Mouse (Mus musculus): ENCODE measurements around the gene Fbxo22. TPM values are rescaled to one million over a fixed set of nuclear protein-coding genes. Genes with fewer than 3 reads are reported as not detected.

The Fbxo22 gene
- 71.5 and 73.6 TPM in 2 replicates for polyA plus RNA-seq (2016; fragmentation: Nextera tagmentation; extraction: Ambion mirVana)

GRCm38 (mm10) chr9:55208790-55209481 is at the start of gene Fbxo22:
Gene Fbxo22 (plus strand): TSS chr9:55208925.
- WGBS = under 1% methylated on average over 65 of the region's 65 CpGs
- Histone ChIP-seq H3K27me3 (no peaks in the 10 kb centered on the region), H3K9me3 (no peaks in the 10 kb centered on the region), H3K4me2 (peak within 1 kb of the TSS; percentile 78), H3K4me3 (replicated peaks) (peak within 1 kb of the TSS; percentile 82), H3K9ac (replicated peaks) (peak within 1 kb of the TSS; percentile 90), H3K27ac (peak within 1 kb of the TSS; percentile 93), H3K4me1 (replicated peaks) (peaks cover 18% of the 10 kb centered on the region), H3K36me3 (peaks cover 36% of the 10 kb centered on the region)
- peak; percentile 96 for ATAC-seq (ENCODE audit: insufficient number of reproducible peaks, insufficient read depth, low FRiP score, low TSS enrichment, low read depth)

DNA sequence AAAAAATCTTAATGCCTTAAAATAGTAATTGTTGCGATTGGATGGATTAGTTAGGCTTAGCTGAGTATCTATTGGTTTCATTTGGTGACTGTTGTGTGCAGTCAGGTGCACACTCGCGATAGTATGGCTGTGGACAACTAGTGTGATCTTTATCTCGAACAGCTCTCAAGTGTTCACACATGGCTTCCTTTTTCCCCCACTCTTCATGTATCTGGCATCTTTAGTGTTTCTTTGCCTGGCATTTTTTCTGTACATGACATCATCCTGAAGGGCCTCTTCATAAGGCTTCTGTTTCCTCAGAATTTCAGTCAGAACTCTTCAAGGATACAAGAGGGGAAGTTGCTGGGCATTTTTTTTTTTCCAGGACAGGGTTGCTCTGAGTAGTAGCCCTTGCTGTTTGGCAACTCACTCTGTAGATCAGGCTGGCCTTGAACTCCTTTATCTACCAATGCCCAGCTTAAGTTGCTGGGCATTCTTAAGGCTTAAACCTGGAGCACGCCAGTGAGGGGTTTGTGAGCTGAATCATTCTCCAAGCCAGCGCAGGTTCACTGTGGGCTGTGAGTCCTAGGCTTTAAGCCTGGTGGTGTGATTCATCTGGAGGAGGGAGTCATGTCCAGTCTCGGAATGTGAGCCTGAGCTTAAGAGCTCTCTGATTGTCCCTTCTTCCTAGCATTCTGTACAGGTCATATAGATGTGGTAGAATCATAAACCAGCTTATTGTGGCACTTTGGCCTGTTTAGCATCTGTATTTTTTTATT is 37.9 kb upstream of the Fbxo22 start:
- H3K9ac ChIP-seq (replicated peaks) = no peak overlapping the region
- no peak overlapping the region for H3K4me3 ChIP-seq (replicated peaks)
- 91% methylated on average over 7 of the region's 7 CpGs for WGBS
- ATAC-seq (ENCODE audit: insufficient number of reproducible peaks, insufficient read depth, low FRiP score, low TSS enrichment, low read depth) = no peak
- no peak overlapping the region for H3K27ac ChIP-seq
- no peaks in the 10 kb centered on the region for H3K27me3 ChIP-seq
- H3K36me3 ChIP-seq = peaks cover 22% of the 10 kb centered on the region
- H3K4me1 ChIP-seq (replicated peaks) = no peaks in the 10 kb centered on the region
- H3K4me2 ChIP-seq = no peak overlapping the region
- no peaks in the 10 kb centered on the region for H3K9me3 ChIP-seq

DNA sequence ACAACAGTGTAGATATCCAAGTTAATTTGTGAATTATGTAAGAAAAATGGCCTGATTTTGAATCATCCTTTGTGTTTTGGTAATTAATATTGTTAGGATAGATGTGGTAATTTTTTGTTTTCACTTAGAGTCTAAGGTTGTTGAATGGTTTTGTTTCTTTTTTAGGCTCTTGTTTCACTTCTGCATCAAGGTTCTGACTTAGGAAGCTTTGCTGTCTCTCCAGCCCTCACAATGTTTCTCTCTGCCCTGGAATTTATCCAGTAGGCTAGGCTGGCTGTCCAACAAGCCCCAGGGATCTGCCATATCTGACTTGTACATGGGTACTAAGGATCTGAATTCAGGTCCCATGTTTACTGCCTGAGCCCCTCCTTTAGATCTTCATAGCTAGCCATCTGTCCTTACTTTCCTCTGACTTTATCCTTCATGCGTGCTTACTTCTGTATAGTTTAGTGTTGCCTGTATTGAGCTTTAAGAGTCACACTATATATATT is 36.5 kb upstream of the Fbxo22 start:
- Histone ChIP-seq H3K4me2 (no peak overlapping the region), H3K27me3 (no peaks in the 10 kb centered on the region), H3K4me3 (replicated peaks) (no peak overlapping the region), H3K27ac (no peak overlapping the region), H3K4me1 (replicated peaks) (no peaks in the 10 kb centered on the region), H3K9ac (replicated peaks) (no peak overlapping the region), H3K9me3 (no peaks in the 10 kb centered on the region), H3K36me3 (peaks cover 18% of the 10 kb centered on the region)
- 94% methylated on average over 1 of the region's 1 CpGs for WGBS
- no peak for ATAC-seq (ENCODE audit: insufficient number of reproducible peaks, insufficient read depth, low FRiP score, low TSS enrichment, low read depth)

- H3K27me3 ChIP-seq = no peaks in the 10 kb centered on the region
- 90% methylated on average over 2 of the region's 2 CpGs for WGBS
Measured at GRCm38 (mm10) chr9:55174235-55174634, 34.5 kb upstream of the Fbxo22 start.

DNA sequence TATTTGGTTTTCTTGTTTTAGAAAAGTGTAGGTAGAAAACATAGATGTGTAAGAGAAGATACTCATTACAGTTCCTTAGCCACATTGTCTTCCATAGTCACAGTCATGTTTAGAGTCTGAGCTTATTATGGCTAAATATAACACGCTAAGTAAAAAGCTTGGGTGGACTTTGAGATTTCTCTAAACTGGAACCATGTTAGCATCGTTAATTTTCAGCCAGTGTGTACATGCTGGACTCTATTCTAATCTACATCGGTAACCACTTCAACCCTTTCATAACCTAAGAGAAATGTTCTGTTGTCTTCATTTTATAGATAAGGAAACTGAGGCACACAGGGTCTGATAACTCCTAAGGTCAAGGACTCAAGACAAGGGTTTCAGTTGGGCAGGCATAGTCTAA is 12.8 kb upstream of the Fbxo22 start:
- Histone ChIP-seq H3K4me3 (replicated peaks) (no peak overlapping the region), H3K9ac (replicated peaks) (no peak overlapping the region), H3K27me3 (no peaks in the 10 kb centered on the region), H3K36me3 (peaks cover 28% of the 10 kb centered on the region), H3K27ac (no peak overlapping the region), H3K4me1 (replicated peaks) (no peaks in the 10 kb centered on the region), H3K4me2 (no peak overlapping the region), H3K9me3 (no peaks in the 10 kb centered on the region)
- 94% methylated on average over 3 of the region's 3 CpGs for WGBS
- ATAC-seq (ENCODE audit: insufficient number of reproducible peaks, insufficient read depth, low FRiP score, low TSS enrichment, low read depth) = no peak

More at GRCm38 (mm10) chr9:55174235-55174634, 34.5 kb upstream of the Fbxo22 start:
- Histone ChIP-seq H3K4me2 (no peak overlapping the region), H3K4me3 (replicated peaks) (no peak overlapping the region), H3K4me1 (replicated peaks) (no peaks in the 10 kb centered on the region), H3K36me3 (peaks cover 20% of the 10 kb centered on the region), H3K9ac (replicated peaks) (no peak overlapping the region), H3K27ac (no peak overlapping the region), H3K9me3 (no peaks in the 10 kb centered on the region)
- ATAC-seq (ENCODE audit: insufficient number of reproducible peaks, insufficient read depth, low FRiP score, low TSS enrichment, low read depth) = no peak

DNA sequence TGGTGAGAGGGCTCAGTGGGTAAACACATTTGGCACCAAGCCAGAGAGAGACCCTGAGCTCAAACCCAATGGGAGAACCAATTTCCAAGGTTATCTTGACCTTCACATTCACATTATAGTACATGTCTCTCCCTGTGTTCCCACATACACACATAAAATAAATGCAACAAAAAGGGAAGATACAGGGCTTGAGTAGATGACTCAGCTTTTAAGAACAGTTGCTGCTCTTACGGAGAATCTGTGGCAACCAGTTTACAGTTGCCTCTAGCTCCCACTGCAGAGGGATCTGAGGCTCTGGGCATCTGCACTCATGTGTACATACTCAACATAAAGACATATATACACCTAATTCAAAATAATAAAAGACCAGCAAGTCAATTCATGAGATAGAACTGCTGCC is 10.5 kb upstream of the Fbxo22 start:
- ATAC-seq (ENCODE audit: insufficient number of reproducible peaks, insufficient read depth, low FRiP score, low TSS enrichment, low read depth) = no peak
- H3K36me3 ChIP-seq = peaks cover 18% of the 10 kb centered on the region; the same call in 1 of the 2 replicates

DNA sequence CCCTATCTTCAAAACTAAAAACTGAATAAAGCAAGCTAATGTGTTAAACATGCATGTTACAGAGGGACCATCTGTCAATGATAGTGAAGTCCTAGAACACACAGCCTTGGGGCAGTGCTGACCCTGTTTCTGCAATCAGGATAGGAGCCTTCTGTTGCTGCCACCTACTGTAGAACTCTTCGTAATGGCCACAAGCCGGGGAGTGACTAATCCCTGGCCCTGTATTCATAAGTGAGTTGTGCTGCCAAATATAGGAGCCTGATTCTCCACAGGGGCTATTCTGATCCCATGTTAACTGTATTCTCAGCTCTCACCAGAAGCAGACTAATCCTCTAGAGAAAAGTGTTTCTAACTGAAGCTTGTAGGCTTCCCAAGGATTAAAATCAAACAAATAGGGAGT is 9.4 kb upstream of the Fbxo22 start:
- Histone ChIP-seq H3K27ac (no peak overlapping the region), H3K9me3 (no peaks in the 10 kb centered on the region), H3K4me3 (replicated peaks) (no peak overlapping the region), H3K4me2 (no peak overlapping the region), H3K4me1 (replicated peaks) (no peaks in the 10 kb centered on the region), H3K9ac (replicated peaks) (no peak overlapping the region), H3K27me3 (no peaks in the 10 kb centered on the region), H3K36me3 (peaks cover 23% of the 10 kb centered on the region; the same call in 1 of the 2 replicates)
- ATAC-seq (ENCODE audit: insufficient number of reproducible peaks, insufficient read depth, low FRiP score, low TSS enrichment, low read depth) = no peak
- WGBS = 75% methylated on average over 2 of the region's 2 CpGs

More for the DNA sequence above, 10.5 kb upstream of the Fbxo22 start:
- no peak overlapping the region for H3K4me3 ChIP-seq (replicated peaks)
- 94% methylated on average over 1 of the region's 1 CpGs for WGBS
- no peaks in the 10 kb centered on the region for H3K9me3 ChIP-seq
- H3K27me3 ChIP-seq = no peaks in the 10 kb centered on the region
- H3K27ac ChIP-seq = no peak overlapping the region
- H3K4me2 ChIP-seq = no peak overlapping the region
- H3K4me1 ChIP-seq (replicated peaks) = no peaks in the 10 kb centered on the region
- H3K9ac ChIP-seq (replicated peaks) = no peak overlapping the region

GRCm38 (mm10) chr9:55208458-55208789 is 301 bp upstream of the Fbxo22 start:
- Histone ChIP-seq H3K27me3 (no peaks in the 10 kb centered on the region), H3K4me2 (peak overlapping the region; percentile 78), H3K36me3 (peaks cover 33% of the 10 kb centered on the region), H3K4me1 (replicated peaks) (peaks cover 18% of the 10 kb centered on the region), H3K4me3 (replicated peaks) (peak overlapping the region; percentile 82), H3K27ac (peak overlapping the region; percentile 93), H3K9me3 (no peaks in the 10 kb centered on the region), H3K9ac (replicated peaks) (peak overlapping the region; percentile 90)
- 0 out of 2 replicates have a peak, but pooled peaks have one; percentile 28 for ATAC-seq (ENCODE audit: insufficient number of reproducible peaks, insufficient read depth, low FRiP score, low TSS enrichment, low read depth)
- 1% methylated on average over 2 of the region's 2 CpGs for WGBS

DNA sequence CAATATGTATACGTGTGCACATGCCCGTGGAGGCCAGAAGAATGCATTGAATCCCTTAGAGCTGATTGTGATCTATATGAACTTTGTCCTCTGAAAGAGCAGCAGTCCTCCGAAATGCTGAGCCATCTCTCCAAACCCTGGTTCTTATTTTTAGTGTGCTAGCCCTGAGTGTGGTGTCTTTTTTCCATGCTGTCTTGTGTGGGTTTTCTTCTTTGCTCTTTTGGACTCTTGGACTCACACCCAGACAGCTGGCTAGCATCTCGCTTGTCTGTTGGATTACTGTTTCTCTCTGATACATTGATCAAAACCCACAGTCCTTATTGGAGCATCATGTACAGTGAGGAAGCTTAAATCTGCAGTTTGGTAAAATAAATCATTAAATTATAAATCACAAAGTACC is 2.9 kb downstream of the Fbxo22 start:
- ATAC-seq (ENCODE audit: insufficient number of reproducible peaks, insufficient read depth, low FRiP score, low TSS enrichment, low read depth) = no peak
- H3K4me3 ChIP-seq (replicated peaks) = no peak overlapping the region
- no peaks in the 10 kb centered on the region for H3K9me3 ChIP-seq
- peaks cover 18% of the 10 kb centered on the region for H3K4me1 ChIP-seq (replicated peaks)
- no peak overlapping the region for H3K4me2 ChIP-seq
- H3K9ac ChIP-seq (replicated peaks) = no peak overlapping the region
- H3K36me3 ChIP-seq = peaks cover 53% of the 10 kb centered on the region
- H3K27ac ChIP-seq = no peak overlapping the region
- WGBS = 88% methylated on average over 4 of the region's 4 CpGs
- H3K27me3 ChIP-seq = no peaks in the 10 kb centered on the region

GRCm38 (mm10) chr9:55213396-55213795 is 4.7 kb downstream of the Fbxo22 start:
- no peak overlapping the region for H3K27ac ChIP-seq
- no peak overlapping the region for H3K4me3 ChIP-seq (replicated peaks)
- no peaks in the 10 kb centered on the region for H3K27me3 ChIP-seq
- peaks cover 12% of the 10 kb centered on the region for H3K4me1 ChIP-seq (replicated peaks)
- no peak overlapping the region for H3K4me2 ChIP-seq
- peaks cover 66% of the 10 kb centered on the region for H3K36me3 ChIP-seq
- no peak overlapping the region for H3K9ac ChIP-seq (replicated peaks)
- WGBS = 94% methylated on average over 1 of the region's 1 CpGs
- no peaks in the 10 kb centered on the region for H3K9me3 ChIP-seq
- ATAC-seq (ENCODE audit: insufficient number of reproducible peaks, insufficient read depth, low FRiP score, low TSS enrichment, low read depth) = no peak

DNA sequence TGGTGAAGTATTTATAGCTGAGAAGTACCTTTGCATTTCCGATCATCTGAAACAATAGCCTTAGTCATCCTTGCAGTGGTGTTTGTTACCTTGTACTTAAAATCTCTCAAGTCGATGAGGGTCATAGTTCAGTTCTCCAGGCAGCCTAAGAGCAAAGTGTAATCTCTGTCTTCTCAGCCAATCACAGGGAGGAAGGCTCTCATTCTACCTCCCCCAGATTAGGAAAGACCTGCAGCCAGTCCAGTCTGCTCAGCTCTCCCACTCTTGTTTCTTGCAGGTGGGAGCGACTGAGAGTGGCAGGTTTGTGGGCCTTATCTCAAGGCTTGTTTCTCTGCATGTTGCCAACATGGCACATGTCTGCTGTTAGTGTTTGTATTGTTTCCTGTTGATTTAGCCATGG is 6.3 kb downstream of the Fbxo22 start:
- 95% methylated on average over 3 of the region's 3 CpGs for WGBS
- Histone ChIP-seq H3K36me3 (peaks cover 81% of the 10 kb centered on the region), H3K9me3 (no peaks in the 10 kb centered on the region), H3K27me3 (no peaks in the 10 kb centered on the region), H3K4me1 (replicated peaks) (peaks cover 4% of the 10 kb centered on the region), H3K9ac (replicated peaks) (no peak overlapping the region), H3K4me2 (no peak overlapping the region), H3K4me3 (replicated peaks) (no peak overlapping the region), H3K27ac (no peak overlapping the region)
- no peak for ATAC-seq (ENCODE audit: insufficient number of reproducible peaks, insufficient read depth, low FRiP score, low TSS enrichment, low read depth)

All from limb, embryonic 12.5 days (tissue).